Mouse (Mus musculus) c-Kit-positive CD71-positive TER-119-positive erythroid progenitor cells, embryonic 14.5 days (primary cell): ENCODE results near the gene Magea10.

Source experiments
- DNase-seq: peaks from one replicate; pipeline ENCODE4 v3.0.0-alpha.2; 2013; ENCODE audit warnings: low spot score

Magea10 gene

GRCm38 (mm10) chrX:72386758-72387157, at the start of gene Magea10:
Gene Magea10 (minus strand): TSS chrX:72386858.
- no peak for DNase-seq

- DNase-seq, result no peak
Observed at GRCm38 (mm10) chrX:72381972-72382371, 4.7 kb downstream of the Magea10 start.
